In genomic region chr1:88228121-88228520, GRCm38 (mm10) we compare ENCODE assay signal across 15 mouse cellular contexts. TPM values are rescaled to one million over a fixed set of nuclear protein-coding genes. Genes with fewer than 3 reads are reported as not detected.
DNase-seq lines count a peak whose midpoint lies in the region; ATAC-seq and TF ChIP-seq lines count a peak whose summit lies in the region.
"Had no signal": no experiment of that assay in that cellular context is flagged by ENCODE, and none has a peak within 500 bp of the region (broad histone marks: within the 10 kb centered on the region; RNA-seq: fewer than 3 reads in every experiment).

No protein-coding gene starts in this region.

- no peak overlapping the region for H3K9ac ChIP-seq in forebrain, embryonic 11.5 days (ENCODE audit: low read length)
- no peak overlapping the region for H3K9ac ChIP-seq in forebrain, embryonic 15.5 days (replicated peaks)
- H3K9ac ChIP-seq in lung, postnatal 0 days (replicated peaks; ENCODE audit: low read depth): no peak overlapping the region
- no peak overlapping the region for H3K9ac ChIP-seq in hindbrain, embryonic 14.5 days
- H3K9ac ChIP-seq: liver, embryonic 13.5 days; stomach, embryonic 15.5 days had no signal

- no peaks in the 10 kb centered on the region for H3K4me1 ChIP-seq in forebrain, embryonic 11.5 days (replicated peaks; ENCODE audit: control insufficient read depth, insufficient read depth, low read length)
- no peaks in the 10 kb centered on the region for H3K4me1 ChIP-seq in forebrain, embryonic 15.5 days
- H3K4me1 ChIP-seq in lung, adult 2 months (ENCODE audit: control insufficient read depth, insufficient read depth, low read length): no peaks in the 10 kb centered on the region
- no peaks in the 10 kb centered on the region for H3K4me1 ChIP-seq in lung, postnatal 0 days (ENCODE audit: insufficient read depth, low read depth, low read length)
- H3K4me1 ChIP-seq in hindbrain, embryonic 14.5 days (replicated peaks; ENCODE audit: control insufficient read depth, insufficient read depth, low read length): no peaks in the 10 kb centered on the region
- H3K4me1 ChIP-seq: hindbrain, embryonic 10.5 days; liver, embryonic 13.5 days; stomach, embryonic 15.5 days had no signal

- DNase-seq in forebrain, embryonic 11.5 days (ENCODE audit: low spot score): peak; percentile 53
- peak; percentile 10 for DNase-seq in lung, adult 2 months
- no peak for DNase-seq in lung, postnatal 0 days (ENCODE audit: low spot score)
- peak; percentile 9 for DNase-seq in thymus, postnatal 4 days
- no peak for DNase-seq in thymus, postnatal 0 days (ENCODE audit: low spot score)
- no peak for DNase-seq in hindbrain, embryonic 14.5 days (ENCODE audit: low spot score)
- DNase-seq: adrenal gland, postnatal 10 days; cerebellum, adult 11 months; layer of hippocampus, postnatal 36 days; liver, embryonic 13.5 days had no signal

- WGBS in forebrain, embryonic 11.5 days: 71% methylated on average over 7 of the region's 7 CpGs
- WGBS in forebrain, embryonic 15.5 days: 72% methylated on average over 7 of the region's 7 CpGs
- 70% methylated on average over 7 of the region's 7 CpGs for WGBS in lung, adult 2 months
- 70% methylated on average over 7 of the region's 7 CpGs for WGBS in lung, postnatal 0 days
- WGBS in hindbrain, embryonic 14.5 days: 69% methylated on average over 7 of the region's 7 CpGs

- no peak overlapping the region for H3K4me2 ChIP-seq in forebrain, embryonic 11.5 days (ENCODE audit: low read depth, low read length, severe bottlenecking)
- H3K4me2 ChIP-seq in forebrain, embryonic 15.5 days (replicated peaks): no peak overlapping the region
- no peak overlapping the region for H3K4me2 ChIP-seq in lung, postnatal 0 days (replicated peaks; ENCODE audit: low read depth, low read length)
- no peak overlapping the region for H3K4me2 ChIP-seq in hindbrain, embryonic 14.5 days (replicated peaks)
- H3K4me2 ChIP-seq: liver, embryonic 13.5 days; stomach, embryonic 15.5 days had no signal

- TF ChIP-seq POLR2A in lung, adult 2 months (IDR thresholded peaks at IDR 0.05; ENCODE audit: borderline replicate concordance, extremely low read depth, low read depth, low read length): no peak

- H3K27me3 ChIP-seq in forebrain, embryonic 11.5 days (ENCODE audit: control insufficient read depth, insufficient read depth, low read length): no peaks in the 10 kb centered on the region
- H3K27me3 ChIP-seq in forebrain, embryonic 15.5 days: no peaks in the 10 kb centered on the region
- no peaks in the 10 kb centered on the region for H3K27me3 ChIP-seq in lung, postnatal 0 days (replicated peaks; ENCODE audit: insufficient read depth, low read length)
- H3K27me3 ChIP-seq in hindbrain, embryonic 14.5 days (ENCODE audit: control insufficient read depth, insufficient read depth, low read length): no peaks in the 10 kb centered on the region
- H3K27me3 ChIP-seq: liver, embryonic 13.5 days; stomach, embryonic 15.5 days had no signal

- no peak for ATAC-seq in forebrain, embryonic 11.5 days (replicated peaks; ENCODE audit: low FRiP score)
- ATAC-seq in forebrain, embryonic 15.5 days (replicated peaks): no peak
- ATAC-seq in lung, postnatal 0 days: no peak
- no peak for ATAC-seq in erythroid progenitor cell, adult 5-6 weeks (replicated peaks; ENCODE audit: low FRiP score, poor library complexity, severe bottlenecking)
- ATAC-seq in hindbrain, embryonic 14.5 days (ENCODE audit: low FRiP score): no peak
- ATAC-seq: forebrain, embryonic 16.5 days had no signal

- peaks cover 78% of the 10 kb centered on the region for H3K9me3 ChIP-seq in forebrain, embryonic 11.5 days (ENCODE audit: control insufficient read depth, low read length)
- peaks cover 77% of the 10 kb centered on the region for H3K9me3 ChIP-seq in forebrain, embryonic 15.5 days
- peaks cover 60% of the 10 kb centered on the region for H3K9me3 ChIP-seq in lung, postnatal 0 days (ENCODE audit: low read length)
- peaks cover 79% of the 10 kb centered on the region for H3K9me3 ChIP-seq in hindbrain, embryonic 14.5 days (ENCODE audit: control insufficient read depth, low read length)

- TF ChIP-seq CTCF in lung, adult 2 months (IDR thresholded peaks at IDR 0.05; ENCODE audit: insufficient read depth, low read length): no peak
- no peak for TF ChIP-seq CTCF in lung, postnatal 0 days (IDR thresholded peaks at IDR 0.05)

- H3K36me3 ChIP-seq in forebrain, embryonic 11.5 days (ENCODE audit: control insufficient read depth, insufficient read depth, low read length): no peaks in the 10 kb centered on the region
- H3K36me3 ChIP-seq in forebrain, embryonic 15.5 days: no peaks in the 10 kb centered on the region
- H3K36me3 ChIP-seq in lung, postnatal 0 days (ENCODE audit: insufficient read depth, low read length): no peaks in the 10 kb centered on the region
- H3K36me3 ChIP-seq in hindbrain, embryonic 14.5 days (replicated peaks; ENCODE audit: control insufficient read depth, insufficient read depth): no peaks in the 10 kb centered on the region
- H3K36me3 ChIP-seq: hindbrain, embryonic 10.5 days; liver, embryonic 13.5 days; stomach, embryonic 15.5 days had no signal

- TF ChIP-seq EP300 in lung, postnatal 0 days (IDR thresholded peaks at IDR 0.05): no peak

- H3K27ac ChIP-seq in forebrain, embryonic 11.5 days (ENCODE audit: low read depth, low read length): no peak overlapping the region
- H3K27ac ChIP-seq in forebrain, embryonic 15.5 days (replicated peaks): no peak overlapping the region
- no peak overlapping the region for H3K27ac ChIP-seq in lung, postnatal 0 days (ENCODE audit: low read length)
- H3K27ac ChIP-seq in hindbrain, embryonic 14.5 days: no peak overlapping the region
- H3K27ac ChIP-seq: hindbrain, embryonic 10.5 days; liver, embryonic 13.5 days; stomach, embryonic 15.5 days had no signal

- H3K4me3 ChIP-seq in forebrain, embryonic 11.5 days (ENCODE audit: low read depth, low read length): no peak overlapping the region
- H3K4me3 ChIP-seq in forebrain, embryonic 15.5 days: no peak overlapping the region
- no peak overlapping the region for H3K4me3 ChIP-seq in lung, adult 2 months (replicated peaks; ENCODE audit: extremely low read depth, low read depth, low read length)
- H3K4me3 ChIP-seq in lung, postnatal 0 days (ENCODE audit: low read depth, low read length): no peak overlapping the region
- H3K4me3 ChIP-seq in hindbrain, embryonic 14.5 days (replicated peaks; ENCODE audit: low read length): no peak overlapping the region
- H3K4me3 ChIP-seq: hindbrain, embryonic 10.5 days; liver, embryonic 13.5 days; stomach, embryonic 15.5 days had no signal

RNA-seq across cellular contexts. Expression of gene Mroh2a, which starts 1.3 kb away (rescaled TPM):
- 2.5 and 3.0 TPM in 2 replicates for polyA plus RNA-seq in forebrain, embryonic 11.5 days (2014; fragmentation: Nextera tagmentation; extraction: Ambion mirVana)
- polyA plus RNA-seq in forebrain, embryonic 15.5 days (2015; fragmentation: Nextera tagmentation; extraction: Ambion mirVana): 0.73 and 0.88 TPM in 2 replicates
- 0.17 and 0.20 TPM in 2 replicates for polyA plus RNA-seq in lung, adult 2 months (2012; rRNA removed)
- 0.15 and 0.43 TPM in 2 replicates for polyA plus RNA-seq in lung, postnatal 0 days (2015; fragmentation: Nextera tagmentation; extraction: Ambion mirVana)
- polyA plus RNA-seq in thymus, postnatal 0 days (2015; fragmentation: Nextera tagmentation; extraction: Ambion mirVana): 0.64 and 1.4 TPM in 2 replicates
- not detected in 2 replicates for total RNA-seq in erythroid progenitor cell, adult 5-6 weeks (2015; ENCODE audit: low replicate concordance)
- total RNA-seq in erythroid progenitor cell, adult 5-6 weeks (2017; ENCODE audit: low replicate concordance): 0.30 and 0.64 TPM in 2 replicates
- polyA plus RNA-seq in hindbrain, embryonic 14.5 days (2014; fragmentation: Nextera tagmentation; extraction: Ambion mirVana): 1.1 and 2.0 TPM in 2 replicates

RNA-seq across cellular contexts. Expression of gene Ugt1a1, which starts 16.4 kb away (rescaled TPM):
- not detected in 2 replicates for polyA plus RNA-seq in forebrain, embryonic 11.5 days (2014; fragmentation: Nextera tagmentation; extraction: Ambion mirVana)
- not detected in 2 replicates for polyA plus RNA-seq in forebrain, embryonic 15.5 days (2015; fragmentation: Nextera tagmentation; extraction: Ambion mirVana)
- 0.11 and 1.3 TPM in 2 replicates for polyA plus RNA-seq in lung, adult 2 months (2012; rRNA removed)
- 0.21 and 0.26 TPM in 2 replicates for polyA plus RNA-seq in lung, postnatal 0 days (2015; fragmentation: Nextera tagmentation; extraction: Ambion mirVana)
- polyA plus RNA-seq in thymus, postnatal 0 days (2015; fragmentation: Nextera tagmentation; extraction: Ambion mirVana): 0.36 and 0.54 TPM in 2 replicates
- total RNA-seq in erythroid progenitor cell, adult 5-6 weeks (2015; ENCODE audit: low replicate concordance): 0.72 TPM in 1 of 2 replicates, not detected in the other
- total RNA-seq in erythroid progenitor cell, adult 5-6 weeks (2017; ENCODE audit: low replicate concordance): 3.9 TPM in 1 of 2 replicates, not detected in the other
- polyA plus RNA-seq in hindbrain, embryonic 14.5 days (2014; fragmentation: Nextera tagmentation; extraction: Ambion mirVana): not detected in 2 replicates
- total RNA-seq: layer of hippocampus, postnatal 36 days had no signal
- polyA plus RNA-seq: forebrain, embryonic 16.5 days; hindbrain, embryonic 10.5 days; liver, embryonic 13.5 days had no signal

RNA-seq across cellular contexts. Expression of gene Dnajb3, which starts 22.5 kb away (rescaled TPM):
- polyA plus RNA-seq in forebrain, embryonic 11.5 days (2014; fragmentation: Nextera tagmentation; extraction: Ambion mirVana): 11.5 and 12.5 TPM in 2 replicates
- 13.7 TPM in 2 replicates for polyA plus RNA-seq in forebrain, embryonic 15.5 days (2015; fragmentation: Nextera tagmentation; extraction: Ambion mirVana)
- polyA plus RNA-seq in lung, adult 2 months (2012; rRNA removed): 1.3 and 1.8 TPM in 2 replicates
- 2.7 and 3.8 TPM in 2 replicates for polyA plus RNA-seq in lung, postnatal 0 days (2015; fragmentation: Nextera tagmentation; extraction: Ambion mirVana)
- 2.9 and 3.9 TPM in 2 replicates for polyA plus RNA-seq in thymus, postnatal 0 days (2015; fragmentation: Nextera tagmentation; extraction: Ambion mirVana)
- 49.0 and 58.7 TPM in 2 replicates for total RNA-seq in erythroid progenitor cell, adult 5-6 weeks (2015; ENCODE audit: low replicate concordance)
- total RNA-seq in erythroid progenitor cell, adult 5-6 weeks (2017; ENCODE audit: low replicate concordance): 8.7 and 28.2 TPM in 2 replicates
- polyA plus RNA-seq in hindbrain, embryonic 14.5 days (2014; fragmentation: Nextera tagmentation; extraction: Ambion mirVana): 11.9 and 16.5 TPM in 2 replicates

RNA-seq across cellular contexts. Expression of gene Ugt1a2, which starts 27.7 kb away (rescaled TPM):
- 0.20 TPM in 1 of 2 replicates, not detected in the other for polyA plus RNA-seq in forebrain, embryonic 11.5 days (2014; fragmentation: Nextera tagmentation; extraction: Ambion mirVana)
- not detected in 2 replicates for polyA plus RNA-seq in forebrain, embryonic 15.5 days (2015; fragmentation: Nextera tagmentation; extraction: Ambion mirVana)
- 0.11 and 0.12 TPM in 2 replicates for polyA plus RNA-seq in lung, adult 2 months (2012; rRNA removed)
- polyA plus RNA-seq in lung, postnatal 0 days (2015; fragmentation: Nextera tagmentation; extraction: Ambion mirVana): 0.08 and 0.11 TPM in 2 replicates
- polyA plus RNA-seq in thymus, postnatal 0 days (2015; fragmentation: Nextera tagmentation; extraction: Ambion mirVana): 0.13 TPM in 1 of 2 replicates, not detected in the other
- 1.1 TPM in 1 of 2 replicates, not detected in the other for total RNA-seq in erythroid progenitor cell, adult 5-6 weeks (2015; ENCODE audit: low replicate concordance)
- not detected in 2 replicates for total RNA-seq in erythroid progenitor cell, adult 5-6 weeks (2017; ENCODE audit: low replicate concordance)
- polyA plus RNA-seq in hindbrain, embryonic 14.5 days (2014; fragmentation: Nextera tagmentation; extraction: Ambion mirVana): not detected in 2 replicates
- total RNA-seq: layer of hippocampus, postnatal 36 days had no signal
- polyA plus RNA-seq: forebrain, embryonic 16.5 days; hindbrain, embryonic 10.5 days; liver, embryonic 13.5 days had no signal

RNA-seq across cellular contexts. Expression of gene Hjurp, which starts 49.3 kb away (rescaled TPM):
- polyA plus RNA-seq in forebrain, embryonic 11.5 days (2014; fragmentation: Nextera tagmentation; extraction: Ambion mirVana): 221 and 223 TPM in 2 replicates
- 115 and 118 TPM in 2 replicates for polyA plus RNA-seq in forebrain, embryonic 15.5 days (2015; fragmentation: Nextera tagmentation; extraction: Ambion mirVana)
- polyA plus RNA-seq in lung, adult 2 months (2012; rRNA removed): 29.4 and 32.1 TPM in 2 replicates
- polyA plus RNA-seq in lung, postnatal 0 days (2015; fragmentation: Nextera tagmentation; extraction: Ambion mirVana): 21.9 and 26.0 TPM in 2 replicates
- polyA plus RNA-seq in thymus, postnatal 0 days (2015; fragmentation: Nextera tagmentation; extraction: Ambion mirVana): 82.7 and 102 TPM in 2 replicates
- 297 and 306 TPM in 2 replicates for total RNA-seq in erythroid progenitor cell, adult 5-6 weeks (2015; ENCODE audit: low replicate concordance)
- 349 and 388 TPM in 2 replicates for total RNA-seq in erythroid progenitor cell, adult 5-6 weeks (2017; ENCODE audit: low replicate concordance)
- polyA plus RNA-seq in hindbrain, embryonic 14.5 days (2014; fragmentation: Nextera tagmentation; extraction: Ambion mirVana): 64.1 and 64.5 TPM in 2 replicates

Comparison
In these comparisons a context has a peak if more than half of its experiments do, and no peak if none do; other contexts are left out.
1. DNase-seq: peak in forebrain, embryonic 11.5 days (single experiment), lung, adult 2 months (single experiment) and thymus, postnatal 4 days (single experiment); none in lung, postnatal 0 days (single experiment), thymus, postnatal 0 days (single experiment) and hindbrain, embryonic 14.5 days (single experiment).